9 mouse cellular contexts compared by ENCODE assay signal in genomic region chr16:33591390-33592067, GRCm38 (mm10).
DNase-seq lines count a peak whose midpoint lies in the region; ATAC-seq lines count a peak whose summit lies in the region.
"Had no signal": no experiment of that assay in that cellular context is flagged by ENCODE, and none has a peak within 500 bp of the region (broad histone marks: within the 10 kb centered on the region; RNA-seq: fewer than 3 reads in every experiment).

No protein-coding gene starts in this region.

- intact Hi-C loops in left cerebral cortex, postnatal 25 days (cut with DNase I), result no loop called here

- ATAC-seq in granulocyte monocyte progenitor cell, adult 5-6 weeks (replicated peaks; ENCODE audit: poor library complexity, severe bottlenecking), result peak; percentile 50
- peak; percentile 59 for ATAC-seq in monocyte, adult 5-6 weeks (replicated peaks; ENCODE audit: insufficient number of reproducible peaks, low FRiP score, low TSS enrichment, poor library complexity, severe bottlenecking)

- peak; percentile 28 for DNase-seq in adrenal gland, postnatal 14 days
- no peak for DNase-seq in adrenal gland, adult 8-10 months
- peak; percentile 25 to 62 for DNase-seq in left cerebral cortex, postnatal 25 days (ENCODE audit: low spot score in 2 of 2)
- no peak for DNase-seq in left cerebral cortex, adult 9 months (ENCODE audit: low spot score in 2 of 2)
- no peak for DNase-seq in yolk sac, embryonic 10.5 days (ENCODE audit: low spot score)
- DNase-seq in cerebellum, postnatal 10 days, result no peak
- DNase-seq: cerebellum, adult 11-12 months had no signal

Comparison
In these comparisons a context has a peak if more than half of its experiments do, and no peak if none do; other contexts are left out.
1. DNase-seq: peak in adrenal gland, postnatal 14 days (single experiment) and left cerebral cortex, postnatal 25 days (2 of 2); none in adrenal gland, adult 8-10 months (single experiment), left cerebral cortex, adult 9 months (0 of 2), yolk sac, embryonic 10.5 days (single experiment) and cerebellum, postnatal 10 days (0 of 2).